Mouse (Mus musculus): ENCODE measurements around the gene Notum. TPM values are rescaled to one million over a fixed set of nuclear protein-coding genes. Genes with fewer than 3 reads are reported as not detected.
A peak's percentile ranks its signal among the peaks of the same experiment; 100 is the strongest.

Gene Notum
- polyA plus RNA-seq, 1 experiment from 2014 or later = 1.4 TPM

GRCm38 (mm10) chr11:120695184-120695583 lies 34.2 kb upstream of the Notum start:
- Histone ChIP-seq H3K27me3 (ENCODE audit: control insufficient read depth, insufficient read depth, low read length) (no peaks in the 10 kb centered on the region), H3K36me3 (ENCODE audit: control insufficient read depth, insufficient read depth, low read length) (0 out of 2 replicates have a peak, but pooled peaks cover 4% of the 10 kb centered on the region), H3K9me3 (ENCODE audit: control insufficient read depth, low read length) (no peaks in the 10 kb centered on the region), H3K4me2 (replicated peaks; ENCODE audit: low read depth) (no peak overlapping the region), H3K9ac (ENCODE audit: low read length) (no peak overlapping the region), H3K4me1 (replicated peaks; ENCODE audit: control insufficient read depth, insufficient read depth) (no peaks in the 10 kb centered on the region), H3K27ac (replicated peaks) (peak overlapping the region; percentile 18; the same call in 1 of the 2 replicates), H3K4me3 (ENCODE audit: low read depth, low read length) (no peak overlapping the region)
- 25% methylated on average over 4 of the region's 4 CpGs for WGBS
- TF ChIP-seq CTCF (IDR thresholded peaks at IDR 0.05; ENCODE audit: low read depth) = no peak
- TF ChIP-seq EP300 (optimal IDR thresholded peaks at IDR 0.05) = no peak
- DNase-seq (ENCODE audit: low spot score) (peak; percentile 24), ATAC-seq (ENCODE audit: low FRiP score, low TSS enrichment) (0 out of 2 replicates have a peak, but pooled peaks have one; percentile 31)

- TF ChIP-seq EP300 (optimal IDR thresholded peaks at IDR 0.05) = no peak
- TF ChIP-seq CTCF (IDR thresholded peaks at IDR 0.05; ENCODE audit: low read depth) = no peak
Measured at GRCm38 (mm10) chr11:120693461-120693860, 32.5 kb upstream of the Notum start.

GRCm38 (mm10) chr11:120692471-120693011 lies 31.6 kb upstream of the Notum start:
- ATAC-seq (ENCODE audit: low FRiP score, low TSS enrichment) (no peak), DNase-seq (ENCODE audit: low spot score) (no peak)
- WGBS = 80% methylated on average over 4 of the region's 4 CpGs
- Histone ChIP-seq H3K4me1 (replicated peaks; ENCODE audit: control insufficient read depth, insufficient read depth) (no peaks in the 10 kb centered on the region), H3K27me3 (ENCODE audit: control insufficient read depth, insufficient read depth, low read length) (no peaks in the 10 kb centered on the region), H3K36me3 (ENCODE audit: control insufficient read depth, insufficient read depth, low read length) (peaks cover 11% of the 10 kb centered on the region), H3K27ac (replicated peaks) (no peak overlapping the region), H3K9me3 (ENCODE audit: control insufficient read depth, low read length) (no peaks in the 10 kb centered on the region), H3K4me3 (ENCODE audit: low read depth, low read length) (no peak overlapping the region), H3K9ac (ENCODE audit: low read length) (no peak overlapping the region), H3K4me2 (replicated peaks; ENCODE audit: low read depth) (no peak overlapping the region)
- TF ChIP-seq CTCF (IDR thresholded peaks at IDR 0.05; ENCODE audit: low read depth) (0 out of 2 replicates have a peak, but pooled peaks have one; percentile 29), EP300 (optimal IDR thresholded peaks at IDR 0.05) (no peak)

More at GRCm38 (mm10) chr11:120693461-120693860, 32.5 kb upstream of the Notum start:
- H3K36me3 ChIP-seq (ENCODE audit: control insufficient read depth, insufficient read depth, low read length) = peaks cover 8% of the 10 kb centered on the region; the same call in 1 of the 2 replicates
- no peaks in the 10 kb centered on the region for H3K9me3 ChIP-seq (ENCODE audit: control insufficient read depth, low read length)
- no peaks in the 10 kb centered on the region for H3K4me1 ChIP-seq (replicated peaks; ENCODE audit: control insufficient read depth, insufficient read depth)
- H3K4me3 ChIP-seq (ENCODE audit: low read depth, low read length) = no peak overlapping the region
- H3K27me3 ChIP-seq (ENCODE audit: control insufficient read depth, insufficient read depth, low read length) = no peaks in the 10 kb centered on the region
- 90% methylated on average over 3 of the region's 3 CpGs for WGBS
- DNase-seq (ENCODE audit: low spot score) = no peak
- no peak overlapping the region for H3K4me2 ChIP-seq (replicated peaks; ENCODE audit: low read depth)
- no peak overlapping the region for H3K27ac ChIP-seq (replicated peaks)
- H3K9ac ChIP-seq (ENCODE audit: low read length) = no peak overlapping the region
- ATAC-seq (ENCODE audit: low FRiP score, low TSS enrichment) = no peak

DNA sequence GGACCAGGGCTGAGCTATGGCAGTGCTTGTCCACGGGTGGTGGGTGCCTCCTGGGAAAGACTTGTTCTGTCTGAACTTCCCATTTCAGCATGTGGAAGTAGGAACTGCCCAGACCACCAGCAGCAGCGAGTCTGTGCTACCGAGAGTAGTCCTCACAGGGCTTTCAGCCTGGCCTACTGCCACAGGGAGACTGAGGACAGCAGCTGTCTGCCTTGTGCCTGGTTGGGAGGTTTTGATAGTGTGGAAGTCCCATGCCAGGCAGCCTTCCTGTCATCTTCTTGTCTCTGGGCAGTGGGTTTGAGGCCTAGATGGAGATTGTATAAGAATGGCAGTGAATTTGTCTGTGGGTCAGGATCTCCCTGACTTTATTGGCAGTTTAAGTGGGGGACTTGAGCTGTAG lies 28.4 kb upstream of the Notum start:
- WGBS = 75% methylated on average over 3 of the region's 3 CpGs

GRCm38 (mm10) chr11:120686650-120687272 lies 25.8 kb upstream of the Notum start:
- ATAC-seq (ENCODE audit: low FRiP score, low TSS enrichment) (0 out of 2 replicates have a peak, but pooled peaks have one; percentile 38), DNase-seq (ENCODE audit: low spot score) (peak; percentile 70)
- no peaks in the 10 kb centered on the region for H3K9me3 ChIP-seq (ENCODE audit: control insufficient read depth, low read length)
- H3K27ac ChIP-seq (replicated peaks) = peak overlapping the region; percentile 65
- H3K4me2 ChIP-seq (replicated peaks; ENCODE audit: low read depth) = 0 out of 2 replicates have a peak overlapping the region, but pooled peaks have one; percentile 17
- peaks cover 7% of the 10 kb centered on the region for H3K36me3 ChIP-seq (ENCODE audit: control insufficient read depth, insufficient read depth, low read length)
- H3K9ac ChIP-seq (ENCODE audit: low read length) = peak overlapping the region; percentile 38; the same call in 1 of the 2 replicates
- peaks cover 4% of the 10 kb centered on the region; the same call in 1 of the 2 replicates for H3K4me1 ChIP-seq (replicated peaks; ENCODE audit: control insufficient read depth, insufficient read depth)
- H3K4me3 ChIP-seq (ENCODE audit: low read depth, low read length) = no peak overlapping the region
- TF ChIP-seq CTCF (IDR thresholded peaks at IDR 0.05; ENCODE audit: low read depth) (no peak), EP300 (optimal IDR thresholded peaks at IDR 0.05) (no peak)
- no peaks in the 10 kb centered on the region for H3K27me3 ChIP-seq (ENCODE audit: control insufficient read depth, insufficient read depth, low read length)
- 50% methylated on average over 20 of the region's 20 CpGs for WGBS

More for the DNA sequence above, 28.4 kb upstream of the Notum start:
- Histone ChIP-seq H3K27ac (replicated peaks) (no peak overlapping the region), H3K4me3 (ENCODE audit: low read depth, low read length) (no peak overlapping the region), H3K9ac (ENCODE audit: low read length) (no peak overlapping the region), H3K4me1 (replicated peaks; ENCODE audit: control insufficient read depth, insufficient read depth) (peaks cover 4% of the 10 kb centered on the region; the same call in 1 of the 2 replicates), H3K9me3 (ENCODE audit: control insufficient read depth, low read length) (no peaks in the 10 kb centered on the region), H3K36me3 (ENCODE audit: control insufficient read depth, insufficient read depth, low read length) (peaks cover 7% of the 10 kb centered on the region), H3K27me3 (ENCODE audit: control insufficient read depth, insufficient read depth, low read length) (no peaks in the 10 kb centered on the region), H3K4me2 (replicated peaks; ENCODE audit: low read depth) (no peak overlapping the region)
- DNase-seq (ENCODE audit: low spot score) (no peak), ATAC-seq (ENCODE audit: low FRiP score, low TSS enrichment) (no peak)
- TF ChIP-seq EP300 (optimal IDR thresholded peaks at IDR 0.05) (no peak), CTCF (IDR thresholded peaks at IDR 0.05; ENCODE audit: low read depth) (no peak)

DNA sequence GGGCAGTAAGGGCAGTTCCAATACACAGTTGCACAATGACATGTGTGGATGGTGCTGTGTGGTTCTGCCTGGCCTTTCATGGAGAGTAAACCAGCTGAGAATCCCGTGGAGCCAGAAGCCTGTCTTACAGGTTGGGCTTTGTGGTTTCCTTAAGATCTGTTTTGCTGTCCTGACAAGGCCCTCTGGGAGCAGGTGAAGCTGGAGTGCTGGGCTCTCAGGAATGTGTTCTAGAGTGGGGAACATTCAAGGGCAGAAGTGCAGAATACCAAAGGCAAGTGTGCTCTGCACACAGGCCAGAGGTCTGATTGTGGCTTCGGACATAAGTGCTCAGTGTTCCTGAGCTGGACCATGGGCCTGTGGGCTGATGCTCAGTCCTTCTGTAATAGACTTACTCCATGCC lies 23.7 kb upstream of the Notum start:
- H3K9me3 ChIP-seq (ENCODE audit: control insufficient read depth, low read length) = no peaks in the 10 kb centered on the region
- DNase-seq (ENCODE audit: low spot score) = no peak

More for the DNA sequence above, 23.7 kb upstream of the Notum start:
- ATAC-seq (ENCODE audit: low FRiP score, low TSS enrichment) = no peak
- 74% methylated on average over 2 of the region's 2 CpGs for WGBS
- no peak overlapping the region for H3K9ac ChIP-seq (ENCODE audit: low read length)
- H3K4me1 ChIP-seq (replicated peaks; ENCODE audit: control insufficient read depth, insufficient read depth) = peaks cover 4% of the 10 kb centered on the region; the same call in 1 of the 2 replicates
- H3K27me3 ChIP-seq (ENCODE audit: control insufficient read depth, insufficient read depth, low read length) = no peaks in the 10 kb centered on the region
- TF ChIP-seq EP300 (optimal IDR thresholded peaks at IDR 0.05) = no peak
- TF ChIP-seq CTCF (IDR thresholded peaks at IDR 0.05; ENCODE audit: low read depth) = no peak
- 0 out of 2 replicates have a peak overlapping the region, but pooled peaks have one; percentile 30 for H3K27ac ChIP-seq (replicated peaks)
- no peak overlapping the region for H3K4me2 ChIP-seq (replicated peaks; ENCODE audit: low read depth)
- H3K36me3 ChIP-seq (ENCODE audit: control insufficient read depth, insufficient read depth, low read length) = peaks cover 7% of the 10 kb centered on the region
- no peak overlapping the region for H3K4me3 ChIP-seq (ENCODE audit: low read depth, low read length)

All from stomach, postnatal 0 days (tissue).